Mouse (Mus musculus) left cerebral cortex, adult 11 months (tissue): ENCODE measurements around the gene Tmem179b.
"Not testable (repeated sequence)": the region's sequence is repeated elsewhere in the genome, so short reads cannot be mapped to it uniquely, and the experiment has no call there.

ENCODE experiments used
- DNase-seq: peaks from one replicate; pipeline ENCODE4 v3.0.0; 2022; ENCODE audit warnings: low spot score

The Tmem179b gene

GRCm38 (mm10) chr19:8734334-8734733 lies 39.9 kb downstream of the Tmem179b start:
- no peak for DNase-seq

- not testable (repeated sequence) for DNase-seq
Observed at GRCm38 (mm10) chr19:8728335-8729099, 45.8 kb downstream of the Tmem179b start.

GRCm38 (mm10) chr19:8727495-8728114 lies 46.7 kb downstream of the Tmem179b start:
- DNase-seq = no peak

GRCm38 (mm10) chr19:8726609-8727390 lies 47.5 kb downstream of the Tmem179b start:
- DNase-seq = no peak

- no peak for DNase-seq
Observed at GRCm38 (mm10) chr19:8725081-8725613, 49.1 kb downstream of the Tmem179b start.

- no peak for DNase-seq
Observed at GRCm38 (mm10) chr19:8724392-8724791, 49.9 kb downstream of the Tmem179b start.

- no peak for DNase-seq
Observed at GRCm38 (mm10) chr19:8723574-8724346, 50.5 kb downstream of the Tmem179b start.

- peak; percentile 96 for DNase-seq
Observed at GRCm38 (mm10) chr19:8722907-8723573, 51.2 kb downstream of the Tmem179b start, which contains the start of gene Slc3a2. Slc3a2 (minus strand) TSS chr19:8723369.

GRCm38 (mm10) chr19:8722559-8722906 lies 51.7 kb downstream of the Tmem179b start:
- DNase-seq = no peak
